Mouse (Mus musculus) bone marrow, adult 2 months (tissue): ENCODE data around the gene Btbd16.

ENCODE experiments used
- CTCF ChIP-seq: fragments of 200-500 bp; IDR thresholded peaks from 2 replicates; pipeline ENCODE4 v1.5.1; 2011; ENCODE audit warnings: low read length, control low read depth; ENCODE audit not compliant: control insufficient read depth, insufficient read depth
- POLR2A ChIP-seq: fragments of 200-500 bp; IDR thresholded peaks from 2 replicates; pipeline ENCODE4 v1.6.1; 2011; ENCODE audit warnings: low read depth, mild to moderate bottlenecking, control low read depth, low read length, borderline replicate concordance; ENCODE audit not compliant: control insufficient read depth

GRCm38 (mm10) chr7:130818813-130819212, 44.9 kb downstream of the Btbd16 start:
- TF ChIP-seq CTCF = no peak
- no peak for TF ChIP-seq POLR2A
